Mouse (Mus musculus) spleen, adult 2 months (tissue): Measurements from ENCODE around the gene Uck1. TPM values are rescaled to one million over a fixed set of nuclear protein-coding genes. Genes with fewer than 3 reads are reported as not detected.

Experiments
- DNase-seq, 2 experiments: peaks; one replicate each; pipeline versions ENCODE4 v3.0.0 to v3.0.0-alpha.2; 2012 to 2021; ENCODE audit warnings: low spot score in 2 of 2, low read depth in 1 of 2
- H3K27ac ChIP-seq: fragments of 200-500 bp; 2 replicates; pipeline ENCODE4 v1.5.1; 2012; ENCODE audit warnings: low read length, inconsistent platforms; ENCODE audit not compliant: insufficient read depth
- H3K27me3 ChIP-seq: fragments of 200-500 bp; 2 replicates; pipeline ENCODE4 v1.6.1; 2012; ENCODE audit warnings: mild to moderate bottlenecking, moderate library complexity, low read length, inconsistent platforms; ENCODE audit not compliant: control insufficient read depth, insufficient read depth
- H3K36me3 ChIP-seq: fragments of 200-500 bp; 2 replicates; pipeline ENCODE4 v1.6.1; 2012; ENCODE audit warnings: mild to moderate bottlenecking, low read length, inconsistent platforms; ENCODE audit not compliant: control insufficient read depth, insufficient read depth
- H3K4me1 ChIP-seq: fragments of 200-500 bp; 2 replicates; pipeline ENCODE4 v1.6.1; 2011; ENCODE audit warnings: inconsistent platforms; ENCODE audit not compliant: control insufficient read depth, insufficient read depth, insufficient read length
- H3K4me3 ChIP-seq: fragments of 200-500 bp; 2 replicates; pipeline ENCODE4 v1.5.1; 2011; ENCODE audit warnings: mild to moderate bottlenecking, inconsistent platforms; ENCODE audit not compliant: insufficient read depth, insufficient read length; ENCODE audit errors: extremely low read depth
- CTCF ChIP-seq: fragments of 200-500 bp; IDR thresholded peaks from 2 replicates; pipeline ENCODE4 v1.5.1; 2011; ENCODE audit warnings: mild to moderate bottlenecking, inconsistent platforms; ENCODE audit not compliant: insufficient read depth, insufficient read length, insufficient replicate concordance; ENCODE audit errors: extremely low read depth
- POLR2A ChIP-seq: fragments of 200-500 bp; IDR thresholded peaks from 2 replicates; pipeline ENCODE4 v1.6.1; 2011; ENCODE audit warnings: low read depth, low read length, inconsistent platforms
- WGBS: fragments of 180-500 bp; shearing (Covaris S2); methylation state at CpG from one replicate; pipeline ENCODE4 v1.1.7; 2018; 5-methylcytosine and 5-hydroxymethylcytosine counted together
- polyA plus RNA-seq: library from polyadenylated mRNA; depleted of rRNA; stranded (reverse); fragments of >200 nt; gene quantifications from 2 replicates; pipeline ENCODE4 v1.2.3, GENCODE M21; 2012

The Uck1 gene
- polyA plus RNA-seq, 1 experiment = 58.4 TPM

- Histone ChIP-seq H3K27ac (peak overlapping the region; percentile 57; the same call in 1 of the 2 replicates), H3K4me3 (peak overlapping the region; percentile 78), H3K4me1 (peaks cover 2% of the 10 kb centered on the region; the same call in 1 of the 2 replicates), H3K36me3 (no peaks in the 10 kb centered on the region; the same call in 1 of the 2 replicates), H3K27me3 (no peaks in the 10 kb centered on the region)
- no peak for TF ChIP-seq POLR2A
- TF ChIP-seq CTCF = no peak
- 2% methylated on average over 29 of the region's 29 CpGs for WGBS
- DNase-seq = no peak
These were observed 28.5 kb upstream of the Uck1 start for GRCm38 (mm10) chr2:32288371-32288931.

- under 1% methylated on average over 41 of the region's 41 CpGs for WGBS
- peak within 1 kb of the TSS; percentile 70 for H3K27ac ChIP-seq
- peaks cover 2% of the 10 kb centered on the region; the same call in 1 of the 2 replicates for H3K4me1 ChIP-seq
- H3K36me3 ChIP-seq = no peaks in the 10 kb centered on the region; the same call in 1 of the 2 replicates
- no peak for TF ChIP-seq CTCF
- peak; percentile 84 for TF ChIP-seq POLR2A
- H3K4me3 ChIP-seq = peak within 1 kb of the TSS; percentile 85
- no peaks in the 10 kb centered on the region for H3K27me3 ChIP-seq
- peak; percentile 96 to 99 for DNase-seq
These were observed 28.0 kb upstream of the Uck1 start, which contains the start of gene Swi5 for GRCm38 (mm10) chr2:32287923-32288367. Swi5 (minus strand) TSS chr2:32288075.

GRCm38 (mm10) chr2:32287334-32287840 lies 27.4 kb upstream of the Uck1 start, which contains the start of gene Golga2:
Golga2 (plus strand) TSS chr2:32287384.
- H3K27ac ChIP-seq = peak within 1 kb of the TSS; percentile 70
- TF ChIP-seq POLR2A = no peak
- TF ChIP-seq CTCF = no peak
- H3K4me3 ChIP-seq = peak within 1 kb of the TSS; percentile 85
- H3K27me3 ChIP-seq = no peaks in the 10 kb centered on the region
- H3K4me1 ChIP-seq = peaks cover 2% of the 10 kb centered on the region; the same call in 1 of the 2 replicates
- no peaks in the 10 kb centered on the region; the same call in 1 of the 2 replicates for H3K36me3 ChIP-seq
- WGBS = 2% methylated on average over 23 of the region's 23 CpGs
- DNase-seq = no peak

GRCm38 (mm10) chr2:32283986-32284385 lies 24.0 kb upstream of the Uck1 start:
- H3K36me3 ChIP-seq = peaks cover 8% of the 10 kb centered on the region
- WGBS = 85% methylated on average over 3 of the region's 3 CpGs
- peaks cover 2% of the 10 kb centered on the region; the same call in 1 of the 2 replicates for H3K4me1 ChIP-seq
- no peak overlapping the region for H3K27ac ChIP-seq
- H3K4me3 ChIP-seq = no peak overlapping the region
- no peak for DNase-seq
- TF ChIP-seq POLR2A = no peak
- TF ChIP-seq CTCF = no peak
- H3K27me3 ChIP-seq = no peaks in the 10 kb centered on the region

- DNase-seq = peak; percentile 33 to 56
- no peak overlapping the region for H3K4me3 ChIP-seq
- TF ChIP-seq POLR2A (no peak), CTCF (peak; percentile 72; the same call in 1 of the 2 replicates)
- WGBS = 89% methylated on average over 1 of the region's 1 CpGs
- H3K27me3 ChIP-seq = no peaks in the 10 kb centered on the region
- no peak overlapping the region for H3K27ac ChIP-seq
- H3K4me1 ChIP-seq = peaks cover 2% of the 10 kb centered on the region; the same call in 1 of the 2 replicates
- H3K36me3 ChIP-seq = peaks cover 15% of the 10 kb centered on the region
These were observed 22.8 kb upstream of the Uck1 start for GRCm38 (mm10) chr2:32282727-32283126.

GRCm38 (mm10) chr2:32282289-32282688 lies 22.3 kb upstream of the Uck1 start:
- Histone ChIP-seq H3K36me3 (peaks cover 17% of the 10 kb centered on the region), H3K4me3 (no peak overlapping the region), H3K27ac (no peak overlapping the region), H3K27me3 (no peaks in the 10 kb centered on the region), H3K4me1 (peaks cover 2% of the 10 kb centered on the region; the same call in 1 of the 2 replicates)
- no peak for DNase-seq
- 63% methylated on average over 2 of the region's 2 CpGs for WGBS
- no peak for TF ChIP-seq POLR2A
- no peak for TF ChIP-seq CTCF
